ENCODE assay signal across 8 mouse cellular contexts in the genomic region with DNA sequence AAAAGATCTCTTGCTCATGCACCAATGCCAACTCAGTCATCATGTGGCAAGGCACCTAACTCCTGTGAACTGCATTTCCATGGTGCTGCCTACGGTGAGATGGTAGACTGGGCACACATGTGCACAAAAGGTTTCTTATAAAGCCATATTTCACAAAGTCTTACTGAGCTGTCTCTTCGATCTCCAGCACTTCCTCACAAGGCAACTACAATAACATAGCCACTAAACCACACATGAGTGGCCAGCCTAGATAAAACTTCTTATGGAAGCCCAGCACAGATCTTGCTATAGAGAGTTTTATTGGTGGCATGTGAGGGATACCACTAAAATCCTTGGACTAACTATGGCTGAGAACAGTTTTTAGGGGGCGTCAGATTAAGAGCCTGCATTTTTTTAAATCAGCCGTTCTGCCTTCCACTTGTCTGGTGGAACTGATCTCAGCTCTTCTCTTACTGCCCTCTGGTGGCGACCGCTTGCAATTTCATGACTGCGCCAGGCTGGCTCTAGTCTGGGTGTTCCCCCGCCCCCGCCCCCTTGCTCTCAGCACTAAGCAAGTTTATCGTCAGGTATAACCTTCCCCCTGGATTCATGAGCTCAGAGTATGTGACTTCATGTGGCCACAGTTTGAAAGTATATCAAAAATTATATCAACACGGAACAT.
DNase-seq lines count a peak whose midpoint lies in the region; ATAC-seq and TF ChIP-seq lines count a peak whose summit lies in the region.

No protein-coding gene starts in this region.

- H3K4me2 ChIP-seq in midbrain, embryonic 15.5 days = no peak overlapping the region
- H3K4me2 ChIP-seq in forebrain, embryonic 14.5 days (ENCODE audit: low read length) = no peak overlapping the region
- H3K4me2 ChIP-seq in hindbrain, embryonic 14.5 days (replicated peaks) = no peak overlapping the region
- H3K4me2 ChIP-seq in midbrain, embryonic 12.5 days (replicated peaks) = no peak overlapping the region

- peaks cover 13% of the 10 kb centered on the region; the same call in 1 of the 2 replicates for H3K27me3 ChIP-seq in midbrain, embryonic 10.5 days (ENCODE audit: low read depth, poor library complexity, severe bottlenecking)
- H3K27me3 ChIP-seq in midbrain, embryonic 15.5 days (replicated peaks) = no peaks in the 10 kb centered on the region
- H3K27me3 ChIP-seq in forebrain, embryonic 14.5 days (replicated peaks; ENCODE audit: control insufficient read depth, insufficient read depth, low read length) = no peaks in the 10 kb centered on the region
- no peaks in the 10 kb centered on the region for H3K27me3 ChIP-seq in hindbrain, embryonic 14.5 days (ENCODE audit: control insufficient read depth, insufficient read depth, low read length)
- peaks cover 4% of the 10 kb centered on the region; the same call in 1 of the 2 replicates for H3K27me3 ChIP-seq in midbrain, embryonic 12.5 days
- no peaks in the 10 kb centered on the region; the same call in 1 of the 2 replicates for H3K27me3 ChIP-seq in testis, adult 2 months (ENCODE audit: control insufficient read depth, insufficient read depth, low read length)

- H3K4me1 ChIP-seq in midbrain, embryonic 10.5 days = peaks cover 25% of the 10 kb centered on the region
- H3K4me1 ChIP-seq in midbrain, embryonic 15.5 days = peaks cover 29% of the 10 kb centered on the region
- H3K4me1 ChIP-seq in forebrain, embryonic 14.5 days (ENCODE audit: control insufficient read depth, insufficient read depth, low read length) = peaks cover 4% of the 10 kb centered on the region; the same call in 1 of the 2 replicates
- H3K4me1 ChIP-seq in hindbrain, embryonic 14.5 days (replicated peaks; ENCODE audit: control insufficient read depth, insufficient read depth, low read length) = peaks cover 3% of the 10 kb centered on the region; the same call in 1 of the 2 replicates
- H3K4me1 ChIP-seq in midbrain, embryonic 12.5 days = peaks cover 13% of the 10 kb centered on the region
- no peaks in the 10 kb centered on the region; the same call in 1 of the 2 replicates for H3K4me1 ChIP-seq in testis, adult 2 months (ENCODE audit: control insufficient read depth, insufficient read depth, low read length)

- no peak overlapping the region for H3K27ac ChIP-seq in midbrain, embryonic 10.5 days (replicated peaks)
- no peak overlapping the region for H3K27ac ChIP-seq in midbrain, embryonic 15.5 days
- no peak overlapping the region for H3K27ac ChIP-seq in forebrain, embryonic 14.5 days (ENCODE audit: low read depth, low read length)
- no peak overlapping the region for H3K27ac ChIP-seq in hindbrain, embryonic 14.5 days
- H3K27ac ChIP-seq in midbrain, embryonic 12.5 days (replicated peaks) = no peak overlapping the region
- no peak overlapping the region for H3K27ac ChIP-seq in testis, adult 2 months (ENCODE audit: control insufficient read depth, insufficient read depth, low read depth, low read length)

- no peaks in the 10 kb centered on the region for H3K36me3 ChIP-seq in midbrain, embryonic 10.5 days
- no peaks in the 10 kb centered on the region for H3K36me3 ChIP-seq in midbrain, embryonic 15.5 days (replicated peaks)
- no peaks in the 10 kb centered on the region for H3K36me3 ChIP-seq in forebrain, embryonic 14.5 days (ENCODE audit: control insufficient read depth, insufficient read depth, low read length)
- H3K36me3 ChIP-seq in hindbrain, embryonic 14.5 days (replicated peaks; ENCODE audit: control insufficient read depth, insufficient read depth) = no peaks in the 10 kb centered on the region
- no peaks in the 10 kb centered on the region for H3K36me3 ChIP-seq in midbrain, embryonic 12.5 days
- no peaks in the 10 kb centered on the region for H3K36me3 ChIP-seq in testis, adult 2 months (ENCODE audit: control insufficient read depth, insufficient read depth, low read length)

- DNase-seq in midbrain, embryonic 10.5 days (ENCODE audit: low spot score) = peak; percentile 75
- DNase-seq in cerebellum, adult 11 months = peak; percentile 83
- peak; percentile 80 for DNase-seq in forebrain, embryonic 14.5 days (ENCODE audit: low spot score)
- peak; percentile 75 for DNase-seq in hindbrain, embryonic 14.5 days (ENCODE audit: low spot score)
- DNase-seq in left cerebral cortex, adult 8-10 months (ENCODE audit: low spot score in 2 of 2) = peak; percentile 68 to 70

- H3K9ac ChIP-seq in midbrain, embryonic 15.5 days = no peak overlapping the region
- H3K9ac ChIP-seq in forebrain, embryonic 14.5 days (ENCODE audit: low read length) = no peak overlapping the region
- H3K9ac ChIP-seq in hindbrain, embryonic 14.5 days = no peak overlapping the region
- no peak overlapping the region for H3K9ac ChIP-seq in midbrain, embryonic 12.5 days (replicated peaks)

- peak; percentile 80 for TF ChIP-seq CTCF in testis, adult 2 months (IDR thresholded peaks at IDR 0.05; ENCODE audit: control insufficient read depth, insufficient read depth, insufficient replicate concordance, low read depth, low read length)

- no peak for TF ChIP-seq POLR2A in testis, adult 2 months (IDR thresholded peaks at IDR 0.05; ENCODE audit: control insufficient read depth, low read depth, low read length)

- WGBS in midbrain, embryonic 10.5 days = 28% methylated on average over 11 of the region's 11 CpGs
- 22% methylated on average over 11 of the region's 11 CpGs for WGBS in midbrain, embryonic 15.5 days
- WGBS in forebrain, embryonic 14.5 days = 25% methylated on average over 11 of the region's 11 CpGs
- WGBS in hindbrain, embryonic 14.5 days = 23% methylated on average over 11 of the region's 11 CpGs
- WGBS in midbrain, embryonic 12.5 days = 22% methylated on average over 11 of the region's 11 CpGs

- no peaks in the 10 kb centered on the region for H3K9me3 ChIP-seq in midbrain, embryonic 10.5 days (replicated peaks)
- no peaks in the 10 kb centered on the region for H3K9me3 ChIP-seq in midbrain, embryonic 15.5 days
- no peaks in the 10 kb centered on the region for H3K9me3 ChIP-seq in forebrain, embryonic 14.5 days (replicated peaks; ENCODE audit: control insufficient read depth, low read length)
- no peaks in the 10 kb centered on the region for H3K9me3 ChIP-seq in hindbrain, embryonic 14.5 days (ENCODE audit: control insufficient read depth, low read length)
- no peaks in the 10 kb centered on the region for H3K9me3 ChIP-seq in midbrain, embryonic 12.5 days

- ATAC-seq in midbrain, embryonic 15.5 days (replicated peaks) = no peak
- peak; percentile 57; the same call in 1 of the 2 replicates for ATAC-seq in forebrain, embryonic 14.5 days
- ATAC-seq in hindbrain, embryonic 14.5 days (ENCODE audit: low FRiP score) = peak; percentile 34; the same call in 1 of the 2 replicates
- ATAC-seq in midbrain, embryonic 12.5 days (ENCODE audit: low FRiP score, low read depth) = peak; percentile 70; the same call in 1 of the 2 replicates

- no peak overlapping the region for H3K4me3 ChIP-seq in midbrain, embryonic 10.5 days
- H3K4me3 ChIP-seq in midbrain, embryonic 15.5 days = no peak overlapping the region
- H3K4me3 ChIP-seq in forebrain, embryonic 14.5 days (ENCODE audit: low read depth, low read length) = no peak overlapping the region
- H3K4me3 ChIP-seq in hindbrain, embryonic 14.5 days (replicated peaks; ENCODE audit: low read length) = no peak overlapping the region
- H3K4me3 ChIP-seq in midbrain, embryonic 12.5 days = no peak overlapping the region
- no peak overlapping the region for H3K4me3 ChIP-seq in testis, adult 2 months (ENCODE audit: control insufficient read depth, low read depth, low read length)
